Mouse (Mus musculus): ENCODE measurements around the gene Cerk. TPM values are rescaled to one million over a fixed set of nuclear protein-coding genes. Genes with fewer than 3 reads are reported as not detected.
"Not testable (repeated sequence)": the region's sequence is repeated elsewhere in the genome, so short reads cannot be mapped to it uniquely, and the experiment has no call there.

Cerk gene
- polyA plus RNA-seq, 1 experiment from 2014 or later, result 16.1 TPM

DNA sequence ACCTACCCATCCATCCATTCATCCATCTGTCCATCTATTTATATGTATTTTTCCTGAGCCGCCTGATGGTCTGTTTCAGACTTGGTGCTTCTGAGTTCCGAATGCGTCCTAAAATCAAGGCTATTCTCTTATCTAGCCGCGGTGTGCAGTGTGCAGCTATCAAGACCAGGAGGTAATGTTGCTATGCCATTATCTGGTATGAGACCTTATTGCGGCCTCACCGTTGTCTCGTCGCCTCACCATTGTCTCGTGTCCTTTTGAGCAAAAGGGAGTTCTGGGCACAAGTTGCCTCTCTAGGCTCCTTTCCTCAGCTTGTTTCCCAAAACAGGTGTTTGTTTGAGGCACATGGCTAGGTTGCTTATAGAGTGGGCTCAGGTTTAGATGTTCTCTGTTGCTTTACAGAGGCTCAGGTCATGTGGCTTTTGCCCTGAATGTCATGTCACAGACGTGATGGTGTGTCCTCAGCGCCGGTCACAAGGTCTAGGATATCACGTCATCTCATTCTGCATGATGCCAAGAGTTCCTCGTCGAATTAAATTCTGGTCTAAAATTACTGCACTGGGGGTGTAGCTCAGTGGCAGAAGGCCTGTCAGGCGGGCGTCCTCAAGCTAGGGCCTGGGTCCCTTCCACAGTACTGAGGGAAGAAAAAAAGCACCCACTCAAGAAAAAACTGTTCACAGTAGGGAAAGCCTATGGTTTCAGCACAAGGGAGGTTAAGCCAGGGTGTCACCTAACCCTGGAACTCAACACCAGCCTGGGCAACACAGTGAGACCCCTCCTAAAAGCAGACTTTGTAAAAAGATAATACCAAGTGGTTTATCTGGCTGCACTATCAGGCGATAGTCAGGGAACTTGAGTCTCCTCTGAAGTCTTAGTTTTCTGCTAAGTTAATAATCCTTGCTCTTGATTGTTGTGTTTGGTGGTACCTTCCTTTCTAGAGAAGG is 81.3 kb downstream of the Cerk start:
- ATAC-seq (ENCODE audit: low read depth), result no peak
- DNase-seq (ENCODE audit: low spot score), result no peak
- Histone ChIP-seq H3K9ac (ENCODE audit: low read depth, low read length) (no peak overlapping the region), H3K4me3 (ENCODE audit: low read depth, low read length) (no peak overlapping the region), H3K36me3 (ENCODE audit: control insufficient read depth, insufficient read depth, low read length) (peaks cover 6% of the 10 kb centered on the region), H3K4me2 (ENCODE audit: low read depth, low read length) (no peak overlapping the region), H3K27ac (replicated peaks; ENCODE audit: low read depth, low read length) (no peak overlapping the region), H3K9me3 (ENCODE audit: control insufficient read depth, low read length) (no peaks in the 10 kb centered on the region), H3K4me1 (ENCODE audit: control insufficient read depth, insufficient read depth, low read length) (no peaks in the 10 kb centered on the region), H3K27me3 (replicated peaks; ENCODE audit: control insufficient read depth, insufficient read depth, low read length) (no peaks in the 10 kb centered on the region)
- 92% methylated on average over 19 of the region's 19 CpGs for WGBS

DNA sequence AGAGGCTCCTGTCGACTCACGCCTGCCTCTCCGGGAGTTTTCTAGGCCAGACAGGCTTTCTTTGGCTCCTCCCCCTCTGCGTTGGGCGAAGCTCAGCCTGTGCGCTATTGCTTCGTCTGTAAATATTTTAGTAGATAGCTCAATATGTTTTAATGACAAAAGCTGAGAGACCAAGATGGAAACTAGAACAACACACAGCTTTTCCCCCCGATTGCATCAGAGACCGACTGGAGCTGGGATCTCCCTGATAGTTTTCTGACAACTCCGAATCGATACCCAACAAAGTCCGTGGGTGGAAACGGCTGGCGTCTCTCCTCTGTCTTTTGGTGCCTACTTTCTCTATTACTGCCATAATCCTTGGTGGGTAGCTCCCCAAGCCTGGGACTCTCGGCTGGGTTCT is 83.6 kb downstream of the Cerk start:
- Histone ChIP-seq H3K4me2 (ENCODE audit: low read depth, low read length) (no peak overlapping the region), H3K9me3 (ENCODE audit: control insufficient read depth, low read length) (no peaks in the 10 kb centered on the region), H3K27ac (replicated peaks; ENCODE audit: low read depth, low read length) (no peak overlapping the region), H3K36me3 (ENCODE audit: control insufficient read depth, insufficient read depth, low read length) (peaks cover 6% of the 10 kb centered on the region), H3K4me1 (ENCODE audit: control insufficient read depth, insufficient read depth, low read length) (no peaks in the 10 kb centered on the region), H3K4me3 (ENCODE audit: low read depth, low read length) (no peak overlapping the region), H3K9ac (ENCODE audit: low read depth, low read length) (no peak overlapping the region), H3K27me3 (replicated peaks; ENCODE audit: control insufficient read depth, insufficient read depth, low read length) (no peaks in the 10 kb centered on the region)
- ATAC-seq (ENCODE audit: low read depth), result no peak
- 86% methylated on average over 15 of the region's 15 CpGs for WGBS
- DNase-seq (ENCODE audit: low spot score), result no peak

DNA sequence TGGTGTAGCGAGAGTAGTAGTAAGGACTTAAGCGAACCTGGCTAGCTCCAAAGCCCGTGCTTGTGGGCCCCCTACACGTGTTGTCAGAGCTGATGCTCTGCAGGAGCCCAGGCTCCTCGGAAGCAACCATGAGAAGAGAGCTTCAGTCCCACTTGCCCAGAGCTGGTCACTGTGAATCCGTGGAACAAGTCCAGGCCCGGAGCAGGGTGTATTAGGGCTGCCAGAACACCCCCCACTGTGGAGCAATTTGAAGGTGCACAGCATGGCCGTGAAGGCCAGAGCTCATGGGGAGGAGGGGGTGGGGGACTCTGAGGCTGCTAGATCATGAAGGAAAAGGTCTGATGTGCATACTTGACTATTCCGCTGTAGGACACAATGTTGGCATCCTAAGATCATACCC is 84.4 kb downstream of the Cerk start:
- ATAC-seq (ENCODE audit: low read depth) (no peak), DNase-seq (ENCODE audit: low spot score) (no peak)
- 83% methylated on average over 9 of the region's 9 CpGs for WGBS

DNA sequence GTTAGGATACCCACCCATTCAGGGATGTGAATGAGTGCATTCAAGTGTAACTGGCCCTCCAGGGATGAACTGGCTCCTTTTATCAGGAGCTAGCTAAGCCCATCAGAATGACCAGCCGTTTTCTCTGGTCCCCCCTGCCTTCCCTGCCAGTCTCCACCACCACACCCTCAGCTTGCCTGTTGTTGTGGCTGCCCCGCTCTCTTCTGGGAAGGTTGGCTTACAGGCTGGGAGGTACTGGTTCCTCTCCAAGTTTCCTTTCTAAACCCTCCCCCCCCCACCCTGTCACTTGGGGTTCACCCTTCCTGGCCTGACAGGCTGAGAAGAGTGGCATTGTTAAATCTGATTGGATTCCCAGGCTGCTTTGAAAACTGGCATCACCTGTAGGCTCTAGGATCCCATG is 88.1 kb downstream of the Cerk start:
- Histone ChIP-seq H3K9ac (ENCODE audit: low read depth, low read length) (no peak overlapping the region), H3K4me2 (ENCODE audit: low read depth, low read length) (no peak overlapping the region), H3K27ac (replicated peaks; ENCODE audit: low read depth, low read length) (no peak overlapping the region), H3K27me3 (replicated peaks; ENCODE audit: control insufficient read depth, insufficient read depth, low read length) (no peaks in the 10 kb centered on the region), H3K36me3 (ENCODE audit: control insufficient read depth, insufficient read depth, low read length) (peaks cover 11% of the 10 kb centered on the region), H3K9me3 (ENCODE audit: control insufficient read depth, low read length) (no peaks in the 10 kb centered on the region), H3K4me3 (ENCODE audit: low read depth, low read length) (no peak overlapping the region), H3K4me1 (ENCODE audit: control insufficient read depth, insufficient read depth, low read length) (no peaks in the 10 kb centered on the region)
- ATAC-seq (ENCODE audit: low read depth), result no peak
- DNase-seq (ENCODE audit: low spot score), result no peak
- WGBS, result 64% methylated on average over 2 of the region's 2 CpGs

More for the DNA sequence above, 84.4 kb downstream of the Cerk start:
- H3K4me1 ChIP-seq (ENCODE audit: control insufficient read depth, insufficient read depth, low read length), result no peaks in the 10 kb centered on the region
- H3K36me3 ChIP-seq (ENCODE audit: control insufficient read depth, insufficient read depth, low read length), result peaks cover 6% of the 10 kb centered on the region
- H3K4me3 ChIP-seq (ENCODE audit: low read depth, low read length), result no peak overlapping the region
- no peaks in the 10 kb centered on the region for H3K27me3 ChIP-seq (replicated peaks; ENCODE audit: control insufficient read depth, insufficient read depth, low read length)
- H3K4me2 ChIP-seq (ENCODE audit: low read depth, low read length), result no peak overlapping the region
- H3K9ac ChIP-seq (ENCODE audit: low read depth, low read length), result no peak overlapping the region
- no peak overlapping the region for H3K27ac ChIP-seq (replicated peaks; ENCODE audit: low read depth, low read length)
- no peaks in the 10 kb centered on the region for H3K9me3 ChIP-seq (ENCODE audit: control insufficient read depth, low read length)

DNA sequence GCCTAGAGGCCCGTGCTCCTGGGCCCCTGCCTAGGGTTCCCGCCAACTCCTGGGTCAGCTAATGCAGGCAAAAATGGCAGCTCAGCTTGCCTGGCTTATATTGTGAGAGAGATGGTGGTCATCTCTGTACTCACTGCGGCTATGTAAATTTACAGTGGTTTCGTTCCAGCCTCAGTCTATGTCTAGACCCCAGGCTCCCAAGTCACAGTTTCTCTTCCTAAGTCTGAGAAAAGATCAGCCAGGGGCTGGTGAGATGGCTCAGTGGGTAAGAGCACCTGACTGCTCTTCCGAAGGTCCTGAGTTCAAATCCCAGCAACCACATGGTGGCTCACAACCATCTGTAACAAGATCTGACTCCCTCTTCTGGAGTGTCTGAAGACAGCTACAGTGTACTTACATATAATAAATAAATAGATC is 89.3 kb downstream of the Cerk start:
- not testable (repeated sequence) for H3K27me3 ChIP-seq (replicated peaks; ENCODE audit: control insufficient read depth, insufficient read depth, low read length); DNase-seq (ENCODE audit: low spot score); H3K9ac ChIP-seq (ENCODE audit: low read depth, low read length); H3K4me3 ChIP-seq (ENCODE audit: low read depth, low read length); ATAC-seq (ENCODE audit: low read depth); H3K9me3 ChIP-seq (ENCODE audit: control insufficient read depth, low read length); H3K27ac ChIP-seq (replicated peaks; ENCODE audit: low read depth, low read length); H3K4me2 ChIP-seq (ENCODE audit: low read depth, low read length); H3K4me1 ChIP-seq (ENCODE audit: control insufficient read depth, insufficient read depth, low read length)
- 94% methylated on average over 5 of the region's 5 CpGs for WGBS
- peaks cover 19% of the 10 kb centered on the region for H3K36me3 ChIP-seq (ENCODE audit: control insufficient read depth, insufficient read depth, low read length)

DNA sequence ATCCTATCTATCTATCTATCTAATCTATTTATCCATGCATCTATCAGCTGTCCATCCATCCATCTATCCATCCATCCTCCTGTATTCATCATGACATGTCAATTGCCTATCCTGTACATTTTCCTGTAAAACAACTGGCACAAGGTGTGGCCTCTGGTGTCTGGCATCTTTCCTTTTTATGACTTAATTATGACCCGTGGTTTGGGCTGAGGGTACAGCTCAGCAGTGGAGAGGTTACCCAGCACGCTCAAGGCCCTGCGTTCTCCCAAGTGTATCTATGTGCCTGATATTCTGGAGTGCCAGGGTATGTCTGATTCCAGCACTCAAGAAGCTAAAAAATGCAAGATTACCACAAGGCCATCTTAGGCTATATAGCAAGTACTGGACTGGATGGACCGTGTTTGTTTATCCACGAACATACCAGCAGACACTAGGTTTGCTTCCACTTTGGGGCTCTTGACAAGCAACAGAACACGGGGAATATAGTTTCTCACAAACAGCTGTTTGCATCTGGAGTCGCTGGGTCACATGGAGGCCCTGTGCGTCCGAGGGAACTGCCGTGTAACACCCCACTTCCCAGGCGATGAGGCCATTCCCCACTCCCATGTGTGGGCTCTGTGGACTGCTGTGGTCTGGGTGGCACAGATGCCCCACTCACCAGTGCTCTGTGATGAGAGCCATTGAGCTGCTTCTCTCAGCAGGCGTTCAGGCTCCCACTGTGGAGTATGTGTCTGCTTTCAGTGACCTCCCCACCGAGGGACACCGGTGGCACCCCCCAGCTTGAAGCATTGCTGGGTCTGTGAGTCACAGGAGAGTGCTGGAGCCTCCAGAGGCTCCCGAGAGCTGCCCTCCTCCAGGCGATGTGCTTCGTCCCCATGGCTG is 90.0 kb downstream of the Cerk start:
- H3K4me3 ChIP-seq (ENCODE audit: low read depth, low read length), result no peak overlapping the region
- H3K4me1 ChIP-seq (ENCODE audit: control insufficient read depth, insufficient read depth, low read length), result no peaks in the 10 kb centered on the region
- H3K36me3 ChIP-seq (ENCODE audit: control insufficient read depth, insufficient read depth, low read length), result peaks cover 16% of the 10 kb centered on the region
- no peak overlapping the region for H3K27ac ChIP-seq (replicated peaks; ENCODE audit: low read depth, low read length)
- H3K9me3 ChIP-seq (ENCODE audit: control insufficient read depth, low read length), result no peaks in the 10 kb centered on the region
- no peak overlapping the region for H3K4me2 ChIP-seq (ENCODE audit: low read depth, low read length)
- ATAC-seq (ENCODE audit: low read depth), result no peak
- 85% methylated on average over 16 of the region's 17 CpGs for WGBS
- no peaks in the 10 kb centered on the region for H3K27me3 ChIP-seq (replicated peaks; ENCODE audit: control insufficient read depth, insufficient read depth, low read length)
- DNase-seq (ENCODE audit: low spot score), result no peak
- no peak overlapping the region for H3K9ac ChIP-seq (ENCODE audit: low read depth, low read length)

DNA sequence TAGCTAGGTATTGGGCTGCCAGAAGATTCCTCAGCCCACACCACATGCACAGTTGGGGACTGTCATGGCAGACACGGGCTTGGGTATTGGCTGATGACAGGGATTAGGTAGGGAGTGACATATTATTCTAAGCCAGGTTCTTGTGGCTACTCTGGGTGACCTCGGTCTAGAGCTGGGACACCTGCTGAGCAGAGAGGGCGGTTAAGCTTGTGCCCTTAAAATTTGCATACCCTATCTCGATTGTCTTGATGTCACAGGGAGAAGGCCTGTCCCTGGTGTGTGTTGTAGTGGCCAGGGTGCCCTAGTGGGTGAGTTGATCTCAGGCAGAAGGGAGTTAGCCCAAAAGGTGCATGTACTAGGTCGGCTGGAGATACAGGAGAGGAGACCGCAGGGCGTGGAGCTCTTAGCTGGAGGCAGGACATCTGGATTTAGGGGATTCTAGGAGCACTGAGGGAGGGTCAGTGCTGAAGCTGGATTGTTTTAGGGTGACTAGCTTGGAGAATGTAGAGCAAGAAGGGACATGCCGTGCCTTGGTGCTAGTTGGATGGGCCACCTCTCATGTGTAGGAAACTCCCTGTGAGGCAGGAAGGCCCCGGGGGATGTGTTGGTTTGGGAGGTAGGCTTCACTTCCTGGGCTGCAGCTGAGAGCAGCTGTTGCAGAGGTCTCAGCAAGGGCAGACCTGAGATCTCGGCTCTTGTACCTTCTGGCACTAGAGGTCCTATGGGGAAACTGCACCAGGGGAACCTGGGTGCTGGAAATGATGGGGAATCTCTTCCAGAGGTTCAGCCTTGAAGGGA is 91.4 kb downstream of the Cerk start:
- H3K27me3 ChIP-seq (replicated peaks; ENCODE audit: control insufficient read depth, insufficient read depth, low read length), result no peaks in the 10 kb centered on the region
- DNase-seq (ENCODE audit: low spot score), result no peak
- H3K4me2 ChIP-seq (ENCODE audit: low read depth, low read length), result no peak overlapping the region
- H3K4me3 ChIP-seq (ENCODE audit: low read depth, low read length), result no peak overlapping the region
- H3K9ac ChIP-seq (ENCODE audit: low read depth, low read length), result no peak overlapping the region; the same call in 1 of the 2 replicates
- 71% methylated on average over 10 of the region's 10 CpGs for WGBS
- no peak for ATAC-seq (ENCODE audit: low read depth)
- no peaks in the 10 kb centered on the region for H3K9me3 ChIP-seq (ENCODE audit: control insufficient read depth, low read length)
- H3K4me1 ChIP-seq (ENCODE audit: control insufficient read depth, insufficient read depth, low read length), result peaks cover 6% of the 10 kb centered on the region; the same call in 1 of the 2 replicates
- H3K36me3 ChIP-seq (ENCODE audit: control insufficient read depth, insufficient read depth, low read length), result peaks cover 13% of the 10 kb centered on the region; the same call in 1 of the 2 replicates
- no peak overlapping the region for H3K27ac ChIP-seq (replicated peaks; ENCODE audit: low read depth, low read length)

DNA sequence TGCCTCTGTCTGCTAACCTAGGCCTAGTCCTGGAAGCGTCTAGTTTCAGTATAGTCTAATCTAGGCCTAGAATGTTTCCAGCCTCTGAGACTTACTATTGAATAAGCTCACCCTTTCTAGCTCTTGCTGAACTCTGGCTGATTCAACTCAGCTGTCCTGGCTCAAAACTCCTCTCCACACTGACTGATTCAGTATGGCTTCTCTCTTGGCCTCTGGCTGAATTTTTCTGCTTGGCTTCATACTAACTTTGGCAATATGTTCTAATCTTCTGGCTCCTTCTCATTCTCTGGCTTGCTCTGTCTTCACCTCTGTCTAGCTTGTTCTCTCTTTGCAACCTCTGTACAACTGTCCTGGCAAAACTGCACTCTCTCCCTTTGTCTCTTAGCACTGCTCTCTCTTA is 92.7 kb downstream of the Cerk start:
- WGBS, result 93% methylated on average over 1 of the region's 1 CpGs
- H3K27ac ChIP-seq (replicated peaks; ENCODE audit: low read depth, low read length), result no peak overlapping the region
- ATAC-seq (ENCODE audit: low read depth), result no peak

More for the DNA sequence above, 92.7 kb downstream of the Cerk start:
- Histone ChIP-seq H3K4me3 (ENCODE audit: low read depth, low read length) (no peak overlapping the region), H3K9me3 (ENCODE audit: control insufficient read depth, low read length) (no peaks in the 10 kb centered on the region), H3K36me3 (ENCODE audit: control insufficient read depth, insufficient read depth, low read length) (peaks cover 13% of the 10 kb centered on the region; the same call in 1 of the 2 replicates), H3K4me1 (ENCODE audit: control insufficient read depth, insufficient read depth, low read length) (peaks cover 6% of the 10 kb centered on the region; the same call in 1 of the 2 replicates), H3K9ac (ENCODE audit: low read depth, low read length) (no peak overlapping the region), H3K27me3 (replicated peaks; ENCODE audit: control insufficient read depth, insufficient read depth, low read length) (no peaks in the 10 kb centered on the region), H3K4me2 (ENCODE audit: low read depth, low read length) (no peak overlapping the region)
- no peak for DNase-seq (ENCODE audit: low spot score)

All from embryonic facial prominence, embryonic 14.5 days (tissue).